Mouse (Mus musculus) cerebellum, adult 2 months (tissue): ENCODE measurements around the gene Nbeal2.

Source experiments
- CTCF ChIP-seq: fragments of 200-500 bp; IDR thresholded peaks from 2 replicates; pipeline ENCODE4 v1.5.1; 2011; ENCODE audit warnings: low read depth, mild to moderate bottlenecking, control low read depth, low read length, moderate library complexity, borderline replicate concordance; ENCODE audit not compliant: insufficient read depth
- POLR2A ChIP-seq: fragments of 200-500 bp; IDR thresholded peaks from 2 replicates; pipeline ENCODE4 v1.6.1; 2011; ENCODE audit warnings: low read length, control low read depth, borderline replicate concordance; ENCODE audit not compliant: insufficient read depth

- TF ChIP-seq CTCF = peak; percentile 92
- no peak for TF ChIP-seq POLR2A
Measured at GRCm38 (mm10) chr9:110635225-110635624, 18.7 kb downstream of the Nbeal2 start.
